Mouse (Mus musculus) heart, embryonic 13.5 days (tissue): ENCODE measurements around the gene Pafah1b1. TPM values are rescaled to one million over a fixed set of nuclear protein-coding genes. Genes with fewer than 3 reads are reported as not detected.

Source experiments
- ATAC-seq: fragments of 200-750 bp; cut with Nextera tagmentation; 2 replicates; pipeline ENCODE4 v1.8.0; 2017; ENCODE audit warnings: moderate TSS enrichment; ENCODE audit not compliant: insufficient number of reproducible peaks, low FRiP score, low TSS enrichment; ENCODE audit errors: extremely low read depth
- H3K27ac ChIP-seq: fragments of 300-500 bp; sonication (generic); replicated peaks from 2 replicates; pipeline ENCODE4 v1.5.1; 2015; ENCODE audit warnings: moderate library complexity, mild to moderate bottlenecking, inconsistent platforms
- H3K27me3 ChIP-seq: fragments of 300-500 bp; sonication (generic); replicated peaks from 2 replicates; pipeline ENCODE4 v1.6.1; 2015; ENCODE audit warnings: mild to moderate bottlenecking, inconsistent platforms
- H3K36me3 ChIP-seq: fragments of 300-500 bp; sonication (generic); 2 replicates; pipeline ENCODE4 v1.6.1; 2015; ENCODE audit warnings: mild to moderate bottlenecking, inconsistent platforms
- H3K4me1 ChIP-seq: fragments of 300-500 bp; sonication (generic); 2 replicates; pipeline ENCODE4 v1.6.1; 2015; ENCODE audit warnings: inconsistent platforms
- H3K4me2 ChIP-seq: fragments of 300-500 bp; sonication (generic); 2 replicates; pipeline ENCODE4 v1.6.1; 2015; ENCODE audit warnings: inconsistent platforms, mild to moderate bottlenecking, moderate library complexity
- H3K4me3 ChIP-seq: fragments of 300-500 bp; sonication (generic); 2 replicates; pipeline ENCODE4 v1.5.1; 2015; ENCODE audit warnings: moderate library complexity, mild to moderate bottlenecking, inconsistent platforms
- H3K9ac ChIP-seq: fragments of 300-500 bp; sonication (generic); 2 replicates; pipeline ENCODE4 v1.6.1; 2015; ENCODE audit warnings: inconsistent platforms, mild to moderate bottlenecking, moderate library complexity
- H3K9me3 ChIP-seq: fragments of 300-500 bp; sonication (generic); 2 replicates; pipeline ENCODE4 v1.6.1; 2016; ENCODE audit warnings: inconsistent platforms
- WGBS: fragments of 180-500 bp; shearing (Covaris S2); methylation state at CpG from one replicate; pipeline ENCODE4 v1.1.7; 2015; ENCODE audit warnings: mixed read lengths; 5-methylcytosine and 5-hydroxymethylcytosine counted together
- polyA plus RNA-seq: library from polyadenylated mRNA; unstranded; fragments of >200 nt; fragmentation: Nextera tagmentation; extraction: Ambion mirVana; gene quantifications from 2 replicates; pipeline ENCODE4 v1.2.1, GENCODE M21; 2015

Gene Pafah1b1
- polyA plus RNA-seq, 1 experiment from 2014 or later = 34.6 TPM

DNA sequence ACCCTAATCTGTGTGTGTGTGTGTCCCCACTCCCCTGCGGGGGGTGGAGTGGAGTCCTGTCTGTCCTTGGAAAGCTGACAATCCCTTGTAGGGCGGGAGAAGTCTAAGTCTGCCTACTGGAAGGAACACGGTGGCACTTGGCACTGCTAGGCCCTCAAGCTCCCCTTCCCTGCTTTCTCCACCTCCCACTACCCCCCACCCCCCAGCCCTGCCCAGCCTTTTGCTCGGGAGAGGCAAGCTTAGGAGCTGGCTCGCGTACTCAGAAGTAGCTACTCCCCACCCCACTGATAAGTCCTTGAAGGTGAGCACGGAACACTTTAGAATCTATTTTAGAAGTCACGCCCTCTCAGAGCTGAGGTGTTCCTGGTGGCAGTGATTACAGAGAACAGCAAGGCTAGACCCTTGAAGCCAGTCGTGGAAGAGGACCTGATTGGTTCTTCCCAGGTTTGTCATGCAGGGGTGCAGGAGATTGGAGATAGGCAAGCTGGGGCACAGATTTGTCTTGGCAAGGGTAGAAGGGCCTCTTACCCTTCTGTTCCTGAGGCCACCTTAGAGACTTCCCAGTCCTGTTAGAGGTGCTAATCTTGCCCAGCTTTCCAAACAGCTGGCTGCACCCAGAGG is 85.6 kb downstream of the Pafah1b1 start:
- ATAC-seq = no peak
- Histone ChIP-seq H3K27ac (peak overlapping the region; percentile 91), H3K9me3 (no peaks in the 10 kb centered on the region), H3K36me3 (no peaks in the 10 kb centered on the region), H3K9ac (peak overlapping the region; percentile 88), H3K4me2 (peak overlapping the region; percentile 80), H3K4me3 (peak overlapping the region; percentile 81), H3K4me1 (peaks cover 25% of the 10 kb centered on the region), H3K27me3 (peaks cover 14% of the 10 kb centered on the region; the same call in 1 of the 2 replicates)
- 3% methylated on average over 9 of the region's 9 CpGs for WGBS

DNA sequence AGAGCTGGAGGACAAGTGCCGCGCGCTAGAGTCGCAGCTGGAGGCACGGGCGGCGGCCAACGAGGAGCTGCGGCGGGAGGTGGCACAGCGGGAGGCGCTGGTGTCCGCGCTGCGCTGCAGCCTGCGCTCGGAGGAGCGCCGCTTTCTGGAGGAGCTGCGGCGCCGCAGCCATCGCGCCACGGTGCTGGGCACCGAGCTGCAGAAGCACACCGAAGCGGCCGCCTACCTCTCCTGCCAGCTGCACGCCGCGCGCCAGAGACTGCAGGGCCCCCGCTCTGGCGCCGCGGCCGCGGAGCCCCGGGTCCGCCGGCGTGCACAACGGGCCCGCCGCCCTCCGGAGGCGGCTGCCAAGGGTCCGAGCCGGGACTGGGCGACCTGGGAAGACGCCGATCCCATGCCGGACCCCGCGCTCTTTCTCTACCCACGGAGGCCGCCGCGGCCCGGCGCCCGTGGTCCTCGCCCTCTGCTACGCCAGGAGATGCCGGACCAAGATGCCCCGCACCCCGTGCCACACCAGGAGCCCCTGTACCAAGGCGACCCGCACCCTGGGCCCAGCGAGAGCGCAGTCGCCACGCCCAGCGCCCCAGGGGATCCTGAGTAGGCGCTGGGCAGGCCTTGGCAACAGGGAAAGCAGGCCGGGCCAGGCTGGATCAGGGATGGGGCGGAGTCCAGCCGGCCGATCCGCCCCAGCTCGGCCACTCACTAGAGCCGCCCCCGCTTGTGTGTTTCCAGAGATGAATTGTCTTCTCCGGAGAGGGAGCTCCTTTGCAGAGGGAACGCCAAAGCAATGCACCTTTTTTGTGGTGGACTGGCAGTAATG is 86.3 kb downstream of the Pafah1b1 start:
- Histone ChIP-seq H3K4me2 (peak overlapping the region; percentile 80), H3K4me3 (peak overlapping the region; percentile 81), H3K9ac (peak overlapping the region; percentile 88), H3K27me3 (peaks cover 14% of the 10 kb centered on the region; the same call in 1 of the 2 replicates), H3K9me3 (no peaks in the 10 kb centered on the region), H3K4me1 (peaks cover 25% of the 10 kb centered on the region), H3K36me3 (no peaks in the 10 kb centered on the region), H3K27ac (peak overlapping the region; percentile 91)
- ATAC-seq = peak; percentile 75
- WGBS = 2% methylated on average over 86 of the region's 86 CpGs

DNA sequence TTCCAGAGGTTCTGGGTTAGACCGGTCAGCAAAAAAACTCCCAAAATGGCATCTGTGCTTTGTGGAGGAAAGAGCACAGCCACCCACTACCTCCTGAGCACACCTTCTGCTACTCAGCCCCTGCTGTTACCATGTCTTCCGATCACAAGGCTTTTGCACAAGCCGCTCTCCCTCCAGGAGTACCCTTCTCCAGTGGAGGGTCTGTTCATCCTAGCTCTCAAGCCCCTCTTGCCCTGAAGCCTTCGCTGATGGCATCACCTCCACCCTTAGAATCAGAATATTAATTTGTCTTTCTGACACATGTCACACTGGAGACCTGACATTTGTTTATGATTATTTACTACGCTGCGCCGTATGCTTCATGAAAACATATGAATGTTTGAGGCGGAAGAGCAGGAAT is 87.0 kb downstream of the Pafah1b1 start:
- Histone ChIP-seq H3K4me1 (peaks cover 25% of the 10 kb centered on the region), H3K9ac (peak overlapping the region; percentile 88), H3K27ac (peak overlapping the region; percentile 91), H3K27me3 (peaks cover 14% of the 10 kb centered on the region; the same call in 1 of the 2 replicates), H3K4me2 (peak overlapping the region; percentile 80), H3K4me3 (peak overlapping the region; percentile 81), H3K36me3 (no peaks in the 10 kb centered on the region), H3K9me3 (no peaks in the 10 kb centered on the region)
- WGBS = 21% methylated on average over 8 of the region's 8 CpGs
- no peak for ATAC-seq

DNA sequence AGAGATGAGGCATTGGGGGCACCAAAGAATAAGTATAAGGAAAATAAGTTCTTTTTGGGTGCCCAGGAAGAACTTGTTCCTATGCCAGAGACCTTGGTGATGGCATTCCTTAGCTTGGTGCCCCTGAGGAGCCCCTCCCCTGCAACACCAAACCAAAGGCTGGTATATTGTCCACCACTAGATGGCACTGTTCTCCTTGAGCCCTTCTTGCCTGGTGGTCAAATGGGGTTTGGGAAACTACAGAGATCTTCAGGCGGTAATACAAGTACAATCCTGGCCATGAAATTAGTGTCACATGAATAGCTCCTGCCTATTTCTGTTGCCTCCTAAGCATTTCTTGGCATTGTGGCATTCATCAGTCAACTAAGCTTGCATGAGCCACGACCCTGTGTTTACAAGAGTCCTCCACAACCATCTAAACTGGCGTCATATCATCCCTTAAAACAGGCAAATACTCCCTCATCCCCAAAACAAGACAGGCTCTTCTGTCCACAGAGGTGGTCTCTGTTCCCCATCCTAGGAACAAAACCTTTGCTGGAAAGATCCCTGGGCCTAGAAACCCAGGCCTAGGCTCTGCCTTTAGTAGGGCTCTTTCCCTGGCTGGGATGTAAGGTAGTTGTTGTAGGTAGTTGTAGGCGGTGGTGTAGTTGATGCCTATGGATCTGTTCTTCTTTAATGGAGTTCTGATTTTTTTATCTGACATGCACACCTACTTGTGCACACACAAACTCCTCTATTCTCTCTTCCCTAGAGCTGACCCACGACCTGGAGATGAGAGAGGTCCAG is 89.8 kb downstream of the Pafah1b1 start:
- WGBS = 72% methylated on average over 5 of the region's 5 CpGs

DNA sequence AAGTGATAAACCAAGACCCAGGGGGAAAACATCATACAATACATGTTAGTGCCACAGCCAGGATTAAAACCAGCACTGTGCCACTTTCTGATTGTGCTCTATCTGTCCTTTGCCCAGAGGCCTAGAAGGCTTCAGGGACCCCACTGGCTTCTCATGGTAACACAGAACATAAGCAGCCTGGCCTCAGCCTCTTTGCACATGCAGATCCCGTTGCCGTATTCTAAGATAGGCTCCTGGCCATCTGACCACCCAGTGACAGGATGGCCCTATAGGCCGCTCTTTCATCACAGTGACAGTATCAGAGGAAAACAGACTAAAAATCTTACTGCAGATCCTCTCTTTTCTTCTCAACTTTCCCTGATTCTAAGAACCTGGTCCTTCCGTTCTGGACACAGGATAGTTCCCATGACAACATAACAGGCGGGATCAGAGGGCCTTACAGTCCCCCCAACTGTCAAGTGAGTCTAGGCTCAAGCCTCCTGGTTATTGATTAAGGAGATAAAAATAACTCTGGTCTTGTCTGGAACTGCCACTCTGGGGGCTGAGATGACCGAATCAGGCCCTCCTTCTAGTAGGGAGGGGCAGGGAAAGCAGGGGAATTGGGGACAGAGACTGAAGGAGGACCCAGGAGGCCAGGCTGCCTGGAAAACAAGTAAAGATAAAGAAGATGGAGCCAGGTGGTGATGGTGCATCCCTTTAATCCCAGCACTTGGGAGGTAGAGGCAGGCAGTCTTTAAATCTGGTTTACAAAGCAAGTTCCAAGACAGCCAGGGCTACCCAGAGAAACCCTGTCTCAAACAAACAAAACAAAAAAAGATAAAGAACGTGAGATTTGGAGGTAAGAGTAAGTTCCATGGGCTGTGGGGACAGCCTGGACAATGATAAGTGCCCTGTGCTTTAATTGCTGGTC is 92.3 kb downstream of the Pafah1b1 start:
- ATAC-seq = no peak
- H3K4me2 ChIP-seq = no peak overlapping the region
- H3K9me3 ChIP-seq = no peaks in the 10 kb centered on the region
- no peaks in the 10 kb centered on the region for H3K36me3 ChIP-seq
- H3K4me1 ChIP-seq = peaks cover 1% of the 10 kb centered on the region
- WGBS = 49% methylated on average over 7 of the region's 7 CpGs
- H3K27me3 ChIP-seq = peaks cover 11% of the 10 kb centered on the region; the same call in 1 of the 2 replicates
- no peak overlapping the region for H3K27ac ChIP-seq
- H3K9ac ChIP-seq = no peak overlapping the region
- H3K4me3 ChIP-seq = no peak overlapping the region

More for the DNA sequence above, 89.8 kb downstream of the Pafah1b1 start:
- Histone ChIP-seq H3K9me3 (no peaks in the 10 kb centered on the region), H3K9ac (no peak overlapping the region), H3K4me3 (no peak overlapping the region), H3K4me2 (no peak overlapping the region), H3K36me3 (no peaks in the 10 kb centered on the region), H3K27me3 (peaks cover 14% of the 10 kb centered on the region; the same call in 1 of the 2 replicates), H3K27ac (no peak overlapping the region), H3K4me1 (peaks cover 19% of the 10 kb centered on the region)
- ATAC-seq = no peak

DNA sequence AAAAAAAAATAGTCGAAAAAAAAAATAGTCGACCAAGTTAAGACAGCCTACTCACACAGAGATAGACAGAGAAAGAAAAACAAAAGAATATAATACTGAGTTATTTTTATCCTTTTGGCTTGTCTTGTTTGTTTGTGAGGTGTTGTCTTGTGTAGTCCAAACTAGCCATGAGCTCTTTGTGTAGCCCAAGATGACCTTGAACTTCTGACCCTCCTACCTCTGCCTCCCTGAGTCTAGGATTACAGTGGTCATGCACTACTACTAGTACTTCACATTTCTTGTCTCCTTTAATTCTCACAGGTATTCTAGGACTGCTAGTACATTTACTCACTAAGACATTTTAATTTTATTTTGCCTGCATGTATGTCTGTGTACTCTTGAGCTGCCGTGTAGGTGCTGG is 97.0 kb downstream of the Pafah1b1 start:
- no peak for ATAC-seq
- no peak overlapping the region for H3K9ac ChIP-seq
- no peak overlapping the region for H3K4me2 ChIP-seq
- no peak overlapping the region for H3K27ac ChIP-seq
- 66% methylated on average over 3 of the region's 3 CpGs for WGBS
- H3K4me1 ChIP-seq = peaks cover 7% of the 10 kb centered on the region
- H3K27me3 ChIP-seq = no peaks in the 10 kb centered on the region
- no peak overlapping the region for H3K4me3 ChIP-seq
- H3K9me3 ChIP-seq = no peaks in the 10 kb centered on the region
- no peaks in the 10 kb centered on the region for H3K36me3 ChIP-seq

DNA sequence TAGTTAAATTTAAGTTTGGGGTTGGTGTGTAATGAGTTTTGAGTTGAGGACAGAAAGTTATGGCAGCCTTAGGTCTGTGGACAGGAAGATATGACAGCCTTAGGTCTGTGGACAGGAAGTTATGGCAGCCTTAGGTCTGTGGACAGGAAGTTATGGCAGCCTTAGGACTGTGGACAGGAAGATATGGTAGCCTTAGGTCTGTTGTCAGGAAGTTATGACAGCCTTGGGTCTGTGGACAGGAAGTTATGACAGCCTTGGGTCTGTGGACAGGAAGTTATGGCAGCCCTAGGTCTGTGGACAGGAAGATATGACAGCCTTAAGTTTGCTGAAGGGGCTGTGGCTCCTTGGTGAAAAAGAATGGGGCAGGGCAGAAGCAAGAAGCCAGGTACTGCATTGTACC is 99.1 kb downstream of the Pafah1b1 start:
- no peak overlapping the region for H3K27ac ChIP-seq
- H3K4me3 ChIP-seq = no peak overlapping the region
- peaks cover 7% of the 10 kb centered on the region for H3K4me1 ChIP-seq
- ATAC-seq = no peak
- peaks cover 19% of the 10 kb centered on the region for H3K27me3 ChIP-seq
- H3K4me2 ChIP-seq = no peak overlapping the region
- H3K36me3 ChIP-seq = no peaks in the 10 kb centered on the region
- H3K9me3 ChIP-seq = no peaks in the 10 kb centered on the region
- H3K9ac ChIP-seq = no peak overlapping the region

Other genes starting within 250 kb of the Pafah1b1 start
- gene Rap1gap2, start 113.8 kb downstream of the Pafah1b1 start, polyA plus RNA-seq = 3.1 and 4.0 TPM in 2 replicates
- 0.71 and 0.96 TPM in 2 replicates for gene Ccdc92b, start 105.1 kb downstream of the Pafah1b1 start, polyA plus RNA-seq
- gene Cluh, start 75.2 kb downstream of the Pafah1b1 start, polyA plus RNA-seq = 45.9 and 47.2 TPM in 2 replicates
- gene Mettl16, start 46.2 kb upstream of the Pafah1b1 start, polyA plus RNA-seq = 29.2 and 32.8 TPM in 2 replicates
- 3.3 and 3.5 TPM in 2 replicates for gene Mnt, start 106.2 kb upstream of the Pafah1b1 start, polyA plus RNA-seq
- 4.2 and 4.9 TPM in 2 replicates for gene Sgsm2, start 172.4 kb upstream of the Pafah1b1 start, polyA plus RNA-seq
- 26.5 and 27.4 TPM in 2 replicates for gene Tsr1, start 173.4 kb upstream of the Pafah1b1 start, polyA plus RNA-seq
- gene Smg6, start 201.2 kb upstream of the Pafah1b1 start, polyA plus RNA-seq = 11.0 and 11.3 TPM in 2 replicates
- 16.6 and 17.4 TPM in 2 replicates for gene Srr, start 201.3 kb upstream of the Pafah1b1 start, polyA plus RNA-seq